Comparison of ENCODE assay signal across 7 mouse cellular contexts in the genomic region with DNA sequence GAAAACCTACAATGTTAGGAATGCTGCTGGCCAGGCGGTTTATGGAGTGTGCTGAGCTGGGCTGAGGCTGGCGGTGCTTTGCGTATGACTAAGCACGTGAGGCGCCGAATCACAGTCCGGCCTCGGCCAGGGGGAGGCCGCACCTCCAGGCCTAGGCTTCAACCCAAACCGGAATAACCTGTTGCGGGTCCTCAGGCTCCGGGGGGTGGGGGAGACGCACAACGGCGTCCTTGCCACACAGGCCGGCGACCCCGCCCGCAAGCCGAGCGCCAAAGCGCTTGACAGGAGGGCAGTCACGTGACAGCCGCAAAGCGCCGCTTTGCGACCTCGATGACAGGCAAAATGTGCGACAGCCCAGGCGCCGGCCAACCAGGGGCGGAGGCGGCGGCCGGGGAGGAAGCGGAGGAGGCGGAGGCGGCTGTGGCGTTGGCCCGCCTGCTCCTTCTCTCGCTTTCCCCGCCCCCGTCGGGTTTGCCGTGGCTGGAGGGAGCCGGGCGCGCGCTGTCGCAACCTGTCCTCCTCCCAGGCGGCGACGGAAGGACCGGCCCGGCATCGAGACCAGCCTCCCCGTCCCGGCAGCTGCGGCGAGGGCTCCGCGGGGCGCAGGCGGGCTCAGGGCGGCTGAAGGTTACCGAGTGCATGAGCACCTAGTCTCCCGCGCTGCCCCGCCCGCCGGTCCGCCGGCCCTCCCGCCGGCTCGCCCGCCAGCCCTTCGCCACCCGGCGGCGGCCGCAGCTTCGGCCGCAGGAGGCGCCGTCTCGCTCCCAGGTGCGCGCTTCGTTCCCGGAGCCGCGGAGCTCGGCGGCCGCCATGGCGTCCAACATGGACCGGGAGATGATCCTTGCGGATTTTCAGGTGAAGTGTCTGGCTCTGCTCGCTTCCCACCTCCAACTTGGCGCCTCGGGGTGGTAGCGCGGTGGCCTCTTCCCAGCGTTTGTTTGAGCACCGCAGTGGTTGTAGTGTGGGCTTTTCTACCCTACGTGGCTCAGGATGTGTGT. TPM values are rescaled to one million over a fixed set of nuclear protein-coding genes. Genes with fewer than 3 reads are reported as not detected.
DNase-seq lines count a peak whose midpoint lies in the region; ATAC-seq lines count a peak whose summit lies in the region.

A gene (plus strand): TSS at position 371 of the 998 bp plus-strand sequence.

- peak; percentile 99 for DNase-seq in adrenal gland, postnatal 10 days
- DNase-seq in embryonic facial prominence, embryonic 10.5 days (ENCODE audit: low spot score) = peak; percentile 99
- no peak for DNase-seq in gonadal fat pad, adult 2 months (ENCODE audit: low read depth)
- DNase-seq in kidney, adult 11 months = peak; percentile 99
- DNase-seq in limb, embryonic 10.5 days (ENCODE audit: low spot score) = peak; percentile 98
- peak; percentile 97 for DNase-seq in spleen, adult 12 weeks (ENCODE audit: low spot score)

- WGBS in embryonic facial prominence, embryonic 10.5 days = under 1% methylated on average over 107 of the region's 107 CpGs
- under 1% methylated on average over 102 of the region's 107 CpGs for whole genome bisulfite sequencing in limb, embryonic 10.5 days
- under 1% methylated on average over 96 of the region's 107 CpGs for WGBS in midbrain, embryonic 13.5 days

- H3K4me2 ChIP-seq in midbrain, embryonic 13.5 days (replicated peaks) = peak within 1 kb of the TSS; percentile 67

- peak; percentile 98 for ATAC-seq in midbrain, embryonic 13.5 days

- peak within 1 kb of the TSS; percentile 93 for H3K27ac ChIP-seq in embryonic facial prominence, embryonic 10.5 days (replicated peaks)
- peak within 1 kb of the TSS; percentile 94 for H3K27ac ChIP-seq in limb, embryonic 10.5 days
- H3K27ac ChIP-seq in midbrain, embryonic 13.5 days = peak within 1 kb of the TSS; percentile 96

- H3K9ac ChIP-seq in midbrain, embryonic 13.5 days (replicated peaks) = peak within 1 kb of the TSS; percentile 91

- H3K4me3 ChIP-seq in embryonic facial prominence, embryonic 10.5 days = peak within 1 kb of the TSS; percentile 94
- H3K4me3 ChIP-seq in limb, embryonic 10.5 days = peak within 1 kb of the TSS; percentile 83
- peak within 1 kb of the TSS; percentile 86 for H3K4me3 ChIP-seq in midbrain, embryonic 13.5 days (replicated peaks)

- no peaks in the 10 kb centered on the region for H3K27me3 ChIP-seq in embryonic facial prominence, embryonic 10.5 days (replicated peaks; ENCODE audit: low read depth, poor library complexity, severe bottlenecking)
- H3K27me3 ChIP-seq in limb, embryonic 10.5 days (ENCODE audit: low read depth, poor library complexity, severe bottlenecking) = no peaks in the 10 kb centered on the region
- H3K27me3 ChIP-seq in midbrain, embryonic 13.5 days = no peaks in the 10 kb centered on the region

- peaks cover 14% of the 10 kb centered on the region for H3K4me1 ChIP-seq in embryonic facial prominence, embryonic 10.5 days
- peaks cover 13% of the 10 kb centered on the region for H3K4me1 ChIP-seq in limb, embryonic 10.5 days
- H3K4me1 ChIP-seq in midbrain, embryonic 13.5 days (replicated peaks) = peaks cover 17% of the 10 kb centered on the region

- no peaks in the 10 kb centered on the region for H3K36me3 ChIP-seq in embryonic facial prominence, embryonic 10.5 days (replicated peaks)
- H3K36me3 ChIP-seq in limb, embryonic 10.5 days = no peaks in the 10 kb centered on the region
- no peaks in the 10 kb centered on the region for H3K36me3 ChIP-seq in midbrain, embryonic 13.5 days

- no peaks in the 10 kb centered on the region for H3K9me3 ChIP-seq in embryonic facial prominence, embryonic 10.5 days
- H3K9me3 ChIP-seq in limb, embryonic 10.5 days (replicated peaks) = no peaks in the 10 kb centered on the region
- no peaks in the 10 kb centered on the region for H3K9me3 ChIP-seq in midbrain, embryonic 13.5 days

RNA-seq across cellular contexts. Expression of the gene that starts here (rescaled TPM):
- 10 to 100 TPM; 25.0 to 29.5 TPM for total RNA-seq in adrenal gland, postnatal 10 days (2021)
- polyA plus RNA-seq in embryonic facial prominence, embryonic 10.5 days (2016; fragmentation: Nextera tagmentation; extraction: Ambion mirVana) = 27.4 and 29.7 TPM in 2 replicates
- 11.1 and 11.2 TPM in 2 replicates for polyA plus RNA-seq in gonadal fat pad, adult 2 months (2012; rRNA removed)
- 29.2 TPM in 2 replicates for polyA plus RNA-seq in limb, embryonic 10.5 days (2016; fragmentation: Nextera tagmentation; extraction: Ambion mirVana)
- polyA plus RNA-seq in midbrain, embryonic 13.5 days (2015; fragmentation: Nextera tagmentation; extraction: Ambion mirVana) = 29.2 and 32.9 TPM in 2 replicates
